Mouse (Mus musculus) frontal cortex, adult 2 months (tissue): ENCODE results near the gene Lsamp. TPM values are rescaled to one million over a fixed set of nuclear protein-coding genes. Genes with fewer than 3 reads are reported as not detected.

Experiments used
- DNase-seq, 2 experiments: peaks; one replicate each; pipeline ENCODE4 v3.0.0; 2022; ENCODE audit warnings: low spot score in 1 of 2; ENCODE audit errors: extremely low spot score in 1 of 2
- polyA plus RNA-seq: library from polyadenylated mRNA; depleted of rRNA; stranded (reverse); fragments of >200 nt; gene quantifications from 2 replicates; pipeline ENCODE4 v1.2.3, GENCODE M21; 2012

Lsamp gene
- polyA plus RNA-seq, 1 experiment, result 96.8 TPM

GRCm38 (mm10) chr16:41974866-41975719, 1990.9 kb downstream of the Lsamp start:
- no peak for DNase-seq

- DNase-seq, result peak in 1 of 2 experiments; percentile 30
Measured at GRCm38 (mm10) chr16:41976897-41977296, 1992.7 kb downstream of the Lsamp start.

- DNase-seq, result peak; percentile 44 to 45
Measured at GRCm38 (mm10) chr16:41996956-41997355, 2012.8 kb downstream of the Lsamp start.

GRCm38 (mm10) chr16:42002925-42003324, 2018.8 kb downstream of the Lsamp start:
- DNase-seq, result peak in 1 of 2 experiments; percentile 31

- peak; percentile 60 to 62 for DNase-seq
Measured at GRCm38 (mm10) chr16:42003506-42003905, 2019.3 kb downstream of the Lsamp start.

- DNase-seq, result peak; percentile 35 to 69
Measured at GRCm38 (mm10) chr16:42004166-42004565, 2020.0 kb downstream of the Lsamp start.

GRCm38 (mm10) chr16:42014937-42015336, 2030.8 kb downstream of the Lsamp start:
- DNase-seq, result no peak

- no peak for DNase-seq
Measured at GRCm38 (mm10) chr16:42015443-42015842, 2031.3 kb downstream of the Lsamp start.

- DNase-seq, result peak in 1 of 2 experiments; percentile 52
Measured at GRCm38 (mm10) chr16:42016791-42017643, 2032.9 kb downstream of the Lsamp start.

GRCm38 (mm10) chr16:42022566-42022965, 2038.4 kb downstream of the Lsamp start:
- DNase-seq, result no peak

- peak in 1 of 2 experiments; percentile 26 for DNase-seq
Measured at GRCm38 (mm10) chr16:42032030-42032429, 2047.9 kb downstream of the Lsamp start.

- peak in 1 of 2 experiments; percentile 32 for DNase-seq
Measured at GRCm38 (mm10) chr16:42033449-42033848, 2049.3 kb downstream of the Lsamp start.

- no peak for DNase-seq
Measured at GRCm38 (mm10) chr16:42048138-42048537, 2064.0 kb downstream of the Lsamp start.

- peak in 1 of 2 experiments; percentile 17 for DNase-seq
Measured at GRCm38 (mm10) chr16:42059927-42060326, 2075.8 kb downstream of the Lsamp start.

GRCm38 (mm10) chr16:42074325-42074724, 2090.2 kb downstream of the Lsamp start:
- no peak for DNase-seq

GRCm38 (mm10) chr16:42079573-42079972, 2095.4 kb downstream of the Lsamp start:
- peak; percentile 40 to 56 for DNase-seq

GRCm38 (mm10) chr16:42081611-42082010, 2097.4 kb downstream of the Lsamp start:
- DNase-seq, result no peak

- DNase-seq, result no peak
Measured at GRCm38 (mm10) chr16:42097510-42097909, 2113.3 kb downstream of the Lsamp start.

- no peak for DNase-seq
Measured at GRCm38 (mm10) chr16:42102186-42102585, 2118.0 kb downstream of the Lsamp start.

GRCm38 (mm10) chr16:42102635-42103034, 2118.5 kb downstream of the Lsamp start:
- no peak for DNase-seq

- no peak for DNase-seq
Measured at GRCm38 (mm10) chr16:42112251-42112650, 2128.1 kb downstream of the Lsamp start.
